Mouse (Mus musculus): Measurements from ENCODE around the gene Apela.

DNA sequence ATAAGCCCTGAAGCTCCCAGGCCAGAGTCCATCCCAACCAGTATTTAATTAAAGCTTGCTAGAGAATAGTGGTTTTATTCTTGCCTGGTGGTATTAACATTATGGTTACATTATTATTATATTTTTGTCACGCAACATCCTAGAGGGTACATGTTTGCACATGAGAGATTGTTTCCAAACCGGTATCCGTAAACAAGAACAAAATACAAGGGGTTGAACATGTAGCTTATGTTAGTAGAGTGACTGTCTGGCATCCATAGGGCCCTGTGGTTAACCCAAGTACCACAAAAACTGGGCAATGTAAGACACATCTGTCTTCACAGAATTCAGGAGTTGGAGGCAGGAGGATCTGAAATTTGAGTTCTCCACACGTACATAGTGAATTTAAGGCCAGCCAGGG lies 29.9 kb upstream of the Apela start:
- TF ChIP-seq POLR2A (IDR thresholded peaks at IDR 0.05; ENCODE audit: low read depth, low read length) = no peak
- no peak for TF ChIP-seq CTCF (IDR thresholded peaks at IDR 0.05; ENCODE audit: borderline replicate concordance, insufficient read depth, low read length)
